Mouse (Mus musculus): Measurements from ENCODE around the gene Pid1. TPM values are rescaled to one million over a fixed set of nuclear protein-coding genes. Genes with fewer than 3 reads are reported as not detected.

Pid1 gene
- polyA plus RNA-seq, 1 experiment from 2014 or later = 45.6 TPM

- no peak for ATAC-seq (ENCODE audit: insufficient number of reproducible peaks, low FRiP score, low TSS enrichment, low read depth)
- WGBS = 52% methylated on average over 3 of the region's 3 CpGs
- no peaks in the 10 kb centered on the region for H3K27me3 ChIP-seq
- no peak overlapping the region for H3K27ac ChIP-seq (replicated peaks)
- H3K9ac ChIP-seq = no peak overlapping the region
- no peak overlapping the region for H3K4me3 ChIP-seq (replicated peaks)
- H3K4me2 ChIP-seq (replicated peaks) = no peak overlapping the region
- 0 out of 2 replicates have a peak, but pooled peaks cover 5% of the 10 kb centered on the region for H3K4me1 ChIP-seq
- H3K9me3 ChIP-seq (replicated peaks) = no peaks in the 10 kb centered on the region
- H3K36me3 ChIP-seq = no peaks in the 10 kb centered on the region
These were observed 206.2 kb downstream of the Pid1 start for GRCm38 (mm10) chr1:84157790-84158189.

- no peak overlapping the region for H3K4me3 ChIP-seq (replicated peaks)
- no peak overlapping the region for H3K9ac ChIP-seq
- H3K27me3 ChIP-seq = no peaks in the 10 kb centered on the region
- no peaks in the 10 kb centered on the region for H3K36me3 ChIP-seq
- WGBS = 19% methylated on average over 2 of the region's 2 CpGs
- no peak overlapping the region for H3K27ac ChIP-seq (replicated peaks)
- H3K4me2 ChIP-seq (replicated peaks) = no peak overlapping the region
- H3K9me3 ChIP-seq (replicated peaks) = no peaks in the 10 kb centered on the region
- 0 out of 2 replicates have a peak, but pooled peaks cover 5% of the 10 kb centered on the region for H3K4me1 ChIP-seq
- no peak for ATAC-seq (ENCODE audit: insufficient number of reproducible peaks, low FRiP score, low TSS enrichment, low read depth)
These were observed 208.4 kb downstream of the Pid1 start for GRCm38 (mm10) chr1:84155585-84155930.

- Histone ChIP-seq H3K4me3 (replicated peaks) (no peak overlapping the region), H3K27me3 (no peaks in the 10 kb centered on the region), H3K9ac (no peak overlapping the region), H3K9me3 (replicated peaks) (no peaks in the 10 kb centered on the region), H3K27ac (replicated peaks) (no peak overlapping the region), H3K4me2 (replicated peaks) (no peak overlapping the region), H3K4me1 (0 out of 2 replicates have a peak, but pooled peaks cover 5% of the 10 kb centered on the region), H3K36me3 (no peaks in the 10 kb centered on the region)
- WGBS = 62% methylated on average over 12 of the region's 12 CpGs
- ATAC-seq (ENCODE audit: insufficient number of reproducible peaks, low FRiP score, low TSS enrichment, low read depth) = no peak
These were observed 209.0 kb downstream of the Pid1 start for GRCm38 (mm10) chr1:84154725-84155584.

GRCm38 (mm10) chr1:84153943-84154342, 210.0 kb downstream of the Pid1 start:
- Histone ChIP-seq H3K4me1 (0 out of 2 replicates have a peak, but pooled peaks cover 5% of the 10 kb centered on the region), H3K27ac (replicated peaks) (no peak overlapping the region), H3K27me3 (no peaks in the 10 kb centered on the region), H3K4me3 (replicated peaks) (no peak overlapping the region), H3K36me3 (no peaks in the 10 kb centered on the region), H3K4me2 (replicated peaks) (no peak overlapping the region), H3K9me3 (replicated peaks) (no peaks in the 10 kb centered on the region), H3K9ac (no peak overlapping the region)
- no peak for ATAC-seq (ENCODE audit: insufficient number of reproducible peaks, low FRiP score, low TSS enrichment, low read depth)
- 61% methylated on average over 4 of the region's 4 CpGs for WGBS

GRCm38 (mm10) chr1:84141561-84141960, 222.4 kb downstream of the Pid1 start:
- Histone ChIP-seq H3K4me2 (replicated peaks) (no peak overlapping the region), H3K27me3 (no peaks in the 10 kb centered on the region), H3K27ac (replicated peaks) (no peak overlapping the region), H3K4me3 (replicated peaks) (no peak overlapping the region), H3K36me3 (no peaks in the 10 kb centered on the region), H3K9me3 (replicated peaks) (no peaks in the 10 kb centered on the region), H3K4me1 (no peaks in the 10 kb centered on the region), H3K9ac (no peak overlapping the region)
- no peak for ATAC-seq (ENCODE audit: insufficient number of reproducible peaks, low FRiP score, low TSS enrichment, low read depth)
- 71% methylated on average over 1 of the region's 1 CpGs for WGBS

- no peaks in the 10 kb centered on the region for H3K36me3 ChIP-seq
- H3K9ac ChIP-seq = no peak overlapping the region
- no peaks in the 10 kb centered on the region for H3K9me3 ChIP-seq (replicated peaks)
- no peak overlapping the region for H3K4me3 ChIP-seq (replicated peaks)
- H3K4me1 ChIP-seq = no peaks in the 10 kb centered on the region
- no peak overlapping the region for H3K4me2 ChIP-seq (replicated peaks)
- WGBS = 56% methylated on average over 4 of the region's 4 CpGs
- no peaks in the 10 kb centered on the region for H3K27me3 ChIP-seq
- ATAC-seq (ENCODE audit: insufficient number of reproducible peaks, low FRiP score, low TSS enrichment, low read depth) = no peak
- no peak overlapping the region for H3K27ac ChIP-seq (replicated peaks)
These were observed 231.5 kb downstream of the Pid1 start for GRCm38 (mm10) chr1:84132451-84132850.

- no peaks in the 10 kb centered on the region for H3K36me3 ChIP-seq
- no peaks in the 10 kb centered on the region for H3K4me1 ChIP-seq
- H3K27ac ChIP-seq (replicated peaks) = no peak overlapping the region
- no peaks in the 10 kb centered on the region for H3K9me3 ChIP-seq (replicated peaks)
- H3K4me2 ChIP-seq (replicated peaks) = no peak overlapping the region
- no peak overlapping the region for H3K9ac ChIP-seq
- WGBS = 86% methylated on average over 1 of the region's 1 CpGs
- H3K4me3 ChIP-seq (replicated peaks) = no peak overlapping the region
- H3K27me3 ChIP-seq = no peaks in the 10 kb centered on the region
- no peak for ATAC-seq (ENCODE audit: insufficient number of reproducible peaks, low FRiP score, low TSS enrichment, low read depth)
These were observed 232.2 kb downstream of the Pid1 start for GRCm38 (mm10) chr1:84131799-84132198.

- no peaks in the 10 kb centered on the region for H3K9me3 ChIP-seq (replicated peaks)
- H3K36me3 ChIP-seq = no peaks in the 10 kb centered on the region
- no peak overlapping the region for H3K4me3 ChIP-seq (replicated peaks)
- 55% methylated on average over 4 of the region's 4 CpGs for WGBS
- no peak overlapping the region for H3K27ac ChIP-seq (replicated peaks)
- H3K27me3 ChIP-seq = no peaks in the 10 kb centered on the region
- ATAC-seq (ENCODE audit: insufficient number of reproducible peaks, low FRiP score, low TSS enrichment, low read depth) = no peak
- H3K4me2 ChIP-seq (replicated peaks) = no peak overlapping the region
- no peaks in the 10 kb centered on the region for H3K4me1 ChIP-seq
- H3K9ac ChIP-seq = no peak overlapping the region
These were observed 235.5 kb downstream of the Pid1 start for GRCm38 (mm10) chr1:84128510-84128909.

GRCm38 (mm10) chr1:84119306-84119705, 244.7 kb downstream of the Pid1 start:
- Histone ChIP-seq H3K4me3 (replicated peaks) (no peak overlapping the region), H3K9me3 (replicated peaks) (no peaks in the 10 kb centered on the region), H3K4me1 (no peaks in the 10 kb centered on the region), H3K36me3 (no peaks in the 10 kb centered on the region), H3K27me3 (no peaks in the 10 kb centered on the region), H3K4me2 (replicated peaks) (no peak overlapping the region), H3K27ac (replicated peaks) (no peak overlapping the region), H3K9ac (no peak overlapping the region)
- no peak for ATAC-seq (ENCODE audit: insufficient number of reproducible peaks, low FRiP score, low TSS enrichment, low read depth)
- WGBS = 84% methylated on average over 2 of the region's 2 CpGs

GRCm38 (mm10) chr1:84106756-84107155, 257.2 kb downstream of the Pid1 start:
- Histone ChIP-seq H3K9ac (no peak overlapping the region), H3K36me3 (no peaks in the 10 kb centered on the region), H3K4me2 (replicated peaks) (no peak overlapping the region), H3K4me3 (replicated peaks) (no peak overlapping the region), H3K27me3 (no peaks in the 10 kb centered on the region), H3K4me1 (no peaks in the 10 kb centered on the region), H3K27ac (replicated peaks) (no peak overlapping the region), H3K9me3 (replicated peaks) (no peaks in the 10 kb centered on the region)
- no peak for ATAC-seq (ENCODE audit: insufficient number of reproducible peaks, low FRiP score, low TSS enrichment, low read depth)
- WGBS = 87% methylated on average over 4 of the region's 4 CpGs

- no peak overlapping the region for H3K4me2 ChIP-seq (replicated peaks)
- H3K9ac ChIP-seq = no peak overlapping the region
- 81% methylated on average over 2 of the region's 2 CpGs for WGBS
These were observed 261.9 kb downstream of the Pid1 start for GRCm38 (mm10) chr1:84102052-84102451.

GRCm38 (mm10) chr1:84097398-84097797, 266.6 kb downstream of the Pid1 start:
- ATAC-seq (ENCODE audit: insufficient number of reproducible peaks, low FRiP score, low TSS enrichment, low read depth) = peak; percentile 57
- Histone ChIP-seq H3K4me2 (replicated peaks) (no peak overlapping the region), H3K9ac (no peak overlapping the region), H3K9me3 (replicated peaks) (no peaks in the 10 kb centered on the region), H3K4me1 (peaks cover 8% of the 10 kb centered on the region), H3K27ac (replicated peaks) (no peak overlapping the region), H3K4me3 (replicated peaks) (no peak overlapping the region), H3K27me3 (no peaks in the 10 kb centered on the region), H3K36me3 (no peaks in the 10 kb centered on the region)

More at GRCm38 (mm10) chr1:84102052-84102451, 261.9 kb downstream of the Pid1 start:
- no peaks in the 10 kb centered on the region for H3K27me3 ChIP-seq
- H3K4me1 ChIP-seq = peaks cover 8% of the 10 kb centered on the region
- no peak overlapping the region for H3K4me3 ChIP-seq (replicated peaks)
- ATAC-seq (ENCODE audit: insufficient number of reproducible peaks, low FRiP score, low TSS enrichment, low read depth) = no peak
- no peaks in the 10 kb centered on the region for H3K36me3 ChIP-seq
- no peak overlapping the region for H3K27ac ChIP-seq (replicated peaks)
- H3K9me3 ChIP-seq (replicated peaks) = no peaks in the 10 kb centered on the region
